Mouse (Mus musculus) spleen, postnatal 10 days (tissue): ENCODE data around the gene Ptprs.
"Not testable (repeated sequence)": the region's sequence is repeated elsewhere in the genome, so short reads cannot be mapped to it uniquely, and the experiment has no call there.

Experiments
- DNase-seq, 2 experiments: peaks; one replicate each; pipeline ENCODE4 v3.0.0; 2021 to 2022; ENCODE audit warnings: low spot score in 2 of 2

Gene Ptprs

DNA sequence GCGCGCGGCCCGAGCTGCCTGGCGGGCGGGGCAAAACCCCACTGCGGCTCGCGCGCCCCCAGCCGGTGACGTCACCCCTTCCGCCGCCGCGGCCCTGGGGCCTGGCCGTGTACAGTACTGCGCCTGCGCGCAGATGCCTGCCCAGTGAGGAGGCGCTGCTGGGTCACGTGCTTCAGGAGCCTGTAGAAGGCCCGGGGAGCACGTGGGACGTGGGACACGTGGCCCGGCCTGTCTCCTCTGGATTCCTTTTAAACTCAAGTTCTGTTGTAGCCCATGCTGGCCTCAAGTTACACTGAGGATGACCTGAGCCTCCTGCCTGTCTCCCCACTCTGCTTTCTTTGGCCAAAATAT is at the start of gene Ptprs:
Gene Ptprs (minus strand): TSS at position 82 of the 351 bp plus-strand sequence.
- DNase-seq = peak; percentile 60 to 85

DNA sequence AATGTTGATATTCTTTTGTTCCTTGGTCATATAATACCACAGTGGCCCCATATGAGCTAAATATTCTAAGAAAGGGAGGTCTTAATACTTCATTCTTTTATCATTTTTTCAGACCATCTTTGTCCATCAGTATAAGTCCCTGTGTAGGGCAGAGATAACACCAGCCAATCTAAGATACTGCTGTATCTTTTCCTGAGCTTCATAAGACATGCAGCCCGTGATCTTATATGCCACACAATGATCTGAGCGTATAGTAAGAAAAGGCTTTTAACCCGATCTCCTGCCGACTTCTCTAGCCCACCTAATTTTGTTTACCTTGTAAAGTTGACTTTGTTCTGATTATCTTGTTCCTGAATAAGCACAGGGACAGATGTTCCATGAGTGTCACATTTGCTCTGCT is 48.7 kb upstream of the Ptprs start:
- no peak for DNase-seq

DNA sequence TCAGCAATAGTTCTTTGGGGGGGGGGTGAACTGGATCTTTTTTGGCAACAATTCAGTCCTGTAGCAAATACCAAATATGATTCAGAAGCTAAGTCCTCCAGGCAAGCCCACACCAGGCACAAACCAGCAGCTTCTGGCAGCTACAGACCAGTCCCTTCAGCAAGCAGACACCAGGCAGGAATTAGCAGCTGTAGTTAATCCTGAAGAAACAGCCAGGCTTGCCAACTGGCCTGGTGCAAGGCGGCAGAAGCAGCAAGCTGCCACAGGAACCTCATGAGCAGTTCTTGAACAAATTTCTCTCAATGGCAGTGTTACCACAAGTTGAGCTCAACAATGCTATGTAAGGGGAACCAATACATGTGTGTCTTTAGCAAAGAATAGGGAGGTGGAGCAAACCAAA is 46.5 kb upstream of the Ptprs start:
- DNase-seq = no peak

DNA sequence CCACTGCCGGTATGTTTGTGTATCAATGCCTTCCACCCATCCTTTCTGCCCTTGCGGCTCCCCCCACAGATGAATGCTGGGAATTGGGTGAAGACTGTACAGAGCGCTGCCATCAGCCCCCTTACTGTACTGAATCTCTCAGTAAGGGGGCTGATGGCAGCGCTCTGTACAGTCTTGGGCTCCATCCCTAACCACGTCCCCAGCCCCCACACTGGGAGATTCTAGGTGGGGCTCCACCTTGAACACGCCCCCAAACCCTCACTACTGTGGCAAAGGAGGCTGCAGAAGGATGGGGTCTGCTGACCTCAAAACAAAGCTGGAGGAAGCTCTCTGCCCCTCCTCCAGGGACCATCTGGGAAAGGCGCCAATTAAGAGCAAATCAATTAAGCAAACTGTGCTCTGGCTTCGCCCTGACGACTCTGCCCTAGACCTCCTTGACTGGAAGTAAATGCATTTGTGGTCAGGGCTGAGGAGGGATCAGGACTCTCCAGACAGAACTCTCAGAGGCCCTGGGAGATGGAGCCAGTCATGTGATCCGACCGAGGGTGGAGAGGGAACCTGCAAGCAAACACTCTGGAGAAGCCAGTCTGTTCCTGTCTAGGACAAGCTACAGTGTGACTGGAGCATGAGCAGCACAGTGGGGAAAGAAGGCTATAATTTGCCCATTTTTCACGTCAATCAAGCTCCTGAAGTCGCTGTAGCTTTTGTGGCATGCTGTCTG is 39.6 kb upstream of the Ptprs start:
- no peak for DNase-seq

DNA sequence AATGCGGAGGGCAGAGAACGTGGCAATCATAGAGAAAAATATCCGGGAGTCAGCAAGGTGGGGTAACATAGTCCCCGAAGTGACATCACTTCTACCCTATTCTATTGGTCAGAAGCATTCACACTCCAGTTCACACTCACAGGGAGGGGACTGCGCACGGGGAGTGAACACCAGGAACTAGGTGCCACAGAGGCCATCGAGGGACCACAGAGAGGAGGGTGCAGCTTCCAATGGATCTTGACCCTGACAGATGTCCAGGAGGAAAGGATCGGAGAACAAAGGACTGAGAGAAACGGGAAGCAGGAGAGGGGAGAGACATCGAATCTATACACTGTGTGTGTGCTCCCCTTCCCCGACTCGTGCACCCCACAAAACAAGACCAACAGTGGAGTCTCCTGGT is 38.6 kb upstream of the Ptprs start:
- DNase-seq = no peak

DNA sequence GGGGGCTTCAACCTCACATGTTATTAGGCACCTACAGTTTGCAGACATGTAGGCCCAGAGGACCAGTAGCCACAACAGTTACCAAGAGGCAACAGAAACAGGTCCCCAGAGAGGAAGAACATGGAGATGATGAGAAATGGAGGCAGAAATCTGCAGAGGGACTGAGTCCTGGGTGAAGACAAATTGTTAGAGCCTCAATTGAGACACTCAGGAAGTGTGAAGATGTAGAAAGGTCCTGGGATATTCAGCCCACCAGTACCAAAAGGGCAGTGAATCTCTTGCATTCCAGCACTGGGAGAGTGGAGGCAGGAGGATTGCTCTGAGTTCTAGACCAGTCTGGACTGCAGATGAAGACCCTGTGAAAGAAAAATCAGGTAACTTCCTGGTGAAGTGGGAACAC is 38.0 kb upstream of the Ptprs start:
- DNase-seq = no peak

DNA sequence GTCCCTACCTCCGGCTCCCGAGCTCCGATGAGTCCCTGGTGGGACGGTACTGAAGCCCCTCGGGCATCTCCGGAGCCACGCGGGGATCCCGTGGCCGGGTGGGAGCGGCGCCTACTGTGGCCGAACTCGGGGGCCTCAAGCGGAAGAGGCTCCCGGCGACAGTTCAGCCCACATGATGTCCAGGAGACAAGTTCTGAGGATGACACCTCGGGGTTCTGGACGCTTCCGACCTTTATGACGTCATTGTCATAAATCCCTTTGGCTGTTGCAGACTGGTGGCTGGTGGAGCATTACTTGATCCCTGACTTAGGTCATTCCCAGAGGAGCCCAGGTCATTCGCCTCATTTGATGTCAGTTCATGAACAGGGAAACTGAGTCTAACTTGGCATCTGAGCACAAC is 36.0 kb upstream of the Ptprs start, which contains the start of gene Znrf4:
Gene Znrf4 (minus strand): TSS at position 122 of the 400 bp plus-strand sequence.
- DNase-seq = no peak

DNA sequence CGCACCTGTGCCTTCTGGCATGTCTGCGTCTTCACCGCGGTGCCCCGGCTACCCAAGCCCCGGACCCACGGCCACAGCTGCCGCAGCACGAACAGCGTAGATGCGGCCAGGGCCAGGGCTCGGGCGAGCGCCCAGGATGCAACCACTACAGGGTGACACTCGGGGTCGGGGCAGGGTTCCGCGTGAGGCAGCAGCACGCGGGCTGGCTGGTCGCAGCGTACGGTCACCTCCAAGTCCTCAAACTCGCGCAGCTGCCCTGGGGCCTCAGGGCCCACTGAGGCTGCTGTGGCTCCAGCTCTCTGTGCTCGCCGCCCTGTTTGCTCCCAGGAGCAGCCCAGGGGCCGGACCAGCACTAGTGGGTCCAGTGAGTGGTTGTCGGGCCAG is 35.4 kb upstream of the Ptprs start:
- DNase-seq = no peak

DNA sequence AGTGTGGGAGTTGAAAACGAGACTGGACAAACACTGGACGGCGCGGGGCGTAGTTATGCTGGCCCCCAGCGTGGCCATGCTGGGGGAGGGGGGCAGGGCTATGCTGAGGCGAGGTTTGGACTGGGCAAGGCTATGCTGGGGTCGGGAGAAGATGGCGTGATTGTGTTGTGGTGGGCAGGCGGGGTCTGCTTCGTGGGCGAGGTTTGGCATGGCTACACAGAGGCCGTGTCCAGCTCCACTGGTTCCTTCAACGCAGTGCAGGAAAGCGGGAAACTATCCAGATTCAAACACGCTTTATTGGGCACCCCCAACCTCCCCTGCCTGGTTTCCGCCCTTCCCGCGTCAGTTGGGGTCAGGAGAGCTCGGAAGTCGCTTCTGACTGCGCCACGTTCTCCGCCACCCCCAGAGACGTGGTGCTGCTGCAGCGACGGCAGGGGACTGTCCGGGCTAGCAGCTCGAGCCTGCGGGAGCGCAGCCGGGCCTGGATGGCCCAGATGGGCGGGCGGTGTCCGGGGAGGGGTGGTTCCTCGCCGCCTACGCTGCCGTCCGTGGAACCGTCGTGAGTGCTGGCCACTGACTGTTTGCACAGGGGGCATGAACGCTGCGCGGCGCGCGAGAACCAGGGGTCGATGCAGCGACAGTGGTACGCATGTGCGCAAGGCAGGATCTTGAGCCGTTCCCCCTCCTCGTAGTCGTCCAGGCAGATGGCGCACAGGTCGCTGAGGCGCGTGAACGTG is 34.9 kb upstream of the Ptprs start:
- no peak for DNase-seq

DNA sequence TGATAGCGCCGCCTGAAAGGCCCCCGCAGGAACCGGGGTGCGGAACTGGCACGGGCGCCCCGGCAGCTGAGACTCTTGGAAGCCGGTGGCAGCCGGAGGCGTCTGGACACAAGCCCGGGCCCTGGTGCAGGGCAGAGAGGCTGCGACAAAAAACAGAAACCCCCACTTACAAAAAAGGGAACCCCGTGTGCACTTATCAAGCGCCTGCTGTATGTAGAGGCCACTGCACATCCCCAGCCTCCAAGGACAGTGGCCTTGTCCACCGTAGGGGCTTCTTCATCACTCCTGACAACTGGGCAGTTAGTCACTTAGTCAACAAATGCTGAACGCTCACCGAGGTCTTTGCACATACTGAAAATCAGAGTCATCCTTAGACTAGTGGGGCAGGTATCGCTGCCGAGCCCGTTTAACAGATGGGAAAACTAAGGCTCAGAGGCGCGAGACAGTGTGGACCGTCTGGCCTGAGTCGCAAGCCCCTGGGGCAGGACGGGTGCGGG is 34.2 kb upstream of the Ptprs start:
- no peak for DNase-seq

DNA sequence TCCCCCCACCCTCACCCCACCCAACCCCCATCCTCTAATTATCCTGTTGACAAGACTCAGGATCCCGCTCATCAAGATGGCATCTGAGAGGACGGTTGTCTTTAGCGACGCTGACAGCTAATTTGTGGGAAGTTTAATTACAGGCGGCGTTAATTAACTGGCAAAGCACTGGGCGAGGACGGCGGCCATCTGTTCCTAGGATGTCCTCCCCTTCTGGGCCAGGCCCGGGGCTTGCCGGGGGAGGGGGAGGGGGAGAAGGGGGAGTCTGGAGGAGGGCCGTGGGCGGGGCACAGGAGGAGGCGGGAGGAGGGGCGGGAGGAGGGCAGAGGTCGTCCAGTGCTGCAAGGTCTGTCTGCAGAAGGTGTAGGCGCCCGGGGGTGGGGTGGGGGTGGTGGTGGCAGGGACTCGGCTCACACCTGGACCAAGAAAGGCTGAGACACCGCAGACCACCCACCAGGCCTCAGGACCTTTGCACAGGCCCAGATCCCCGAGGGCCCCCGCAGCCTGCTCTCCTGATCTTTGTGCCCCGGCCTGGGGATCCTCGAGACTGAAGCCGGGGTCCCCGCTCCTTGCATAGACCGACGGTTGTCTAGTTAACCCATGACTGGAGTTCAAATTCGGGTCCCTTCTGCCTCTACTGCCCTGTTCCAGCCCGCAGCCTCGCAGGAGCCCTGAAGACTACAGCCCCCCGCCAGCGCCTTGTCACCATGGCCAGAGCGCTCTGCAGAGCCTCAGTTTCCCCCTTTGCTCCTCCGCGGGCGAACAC is 33.6 kb upstream of the Ptprs start:
- DNase-seq = no peak

DNA sequence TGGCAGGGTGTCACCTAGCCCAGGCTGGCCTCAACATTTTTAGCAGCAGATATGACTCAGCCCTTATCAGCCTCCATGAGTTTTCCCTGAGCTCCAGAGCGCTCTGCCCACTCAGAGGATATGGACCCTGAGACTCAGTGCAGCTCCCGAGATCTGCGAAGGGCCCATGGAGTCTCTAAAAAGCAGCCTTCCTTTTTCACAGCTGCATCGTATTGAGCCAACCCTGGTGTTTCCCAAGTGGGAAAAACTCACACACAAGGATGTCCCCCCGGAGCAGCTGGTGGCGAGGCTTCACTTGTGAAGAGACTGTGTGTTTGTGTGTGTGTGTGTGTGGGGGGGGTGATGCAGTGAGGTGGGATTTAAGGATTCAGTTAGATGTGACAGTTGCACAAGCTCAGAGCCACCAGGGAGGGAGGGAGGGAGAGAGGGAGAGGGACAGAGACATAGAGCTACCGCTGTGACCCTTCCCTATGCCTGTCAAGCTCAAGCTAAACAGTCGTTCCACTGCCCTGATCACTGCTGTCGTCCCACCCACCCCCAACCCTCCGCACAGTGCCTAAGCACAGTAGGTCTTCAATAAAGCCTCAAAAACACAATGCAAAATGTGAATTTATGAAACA is 32.8 kb upstream of the Ptprs start:
- DNase-seq = no peak

DNA sequence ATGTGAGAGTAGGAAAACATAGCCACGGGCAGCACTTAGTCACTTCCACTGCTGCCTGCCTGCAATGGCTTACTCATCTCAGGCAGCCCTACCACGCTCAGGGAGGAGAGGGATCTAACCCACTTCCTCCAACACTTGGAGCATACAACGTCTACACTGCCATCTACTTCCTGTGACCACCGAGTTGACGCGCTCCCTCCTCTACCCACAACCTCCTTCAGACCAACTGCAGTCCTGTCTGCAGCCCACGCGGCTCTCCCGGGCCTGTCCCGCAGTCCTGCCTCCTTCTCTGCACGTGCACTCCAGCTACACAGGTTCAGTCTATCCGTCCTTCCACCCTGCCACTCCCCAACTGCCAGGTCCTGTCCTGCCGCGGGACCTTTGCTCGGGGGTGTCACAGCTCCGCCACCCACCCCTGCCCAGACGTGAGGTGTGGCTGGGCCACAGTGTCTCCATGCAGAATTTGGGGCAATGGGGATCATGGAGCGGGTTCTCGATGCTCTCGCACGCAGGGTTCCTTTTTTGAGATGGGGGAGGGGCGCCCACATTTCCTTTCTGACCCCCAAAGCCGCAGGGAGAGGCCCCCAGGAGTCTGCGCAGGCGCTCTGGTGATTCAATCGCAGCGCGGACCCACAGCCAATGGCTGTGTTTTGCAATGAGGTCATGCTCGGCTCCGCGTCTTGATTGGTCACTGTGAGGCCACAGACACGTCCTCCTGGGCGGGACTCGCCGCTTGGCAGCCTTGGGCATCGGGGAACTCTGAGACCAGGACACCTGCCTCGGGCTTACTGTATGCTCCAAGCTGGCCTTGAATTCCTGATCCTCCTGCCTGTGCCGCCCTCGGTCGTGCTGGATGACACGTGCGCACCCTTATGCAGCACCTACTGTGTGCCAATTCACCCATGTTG is 31.1 kb upstream of the Ptprs start:
- DNase-seq = peak; percentile 64 to 87

DNA sequence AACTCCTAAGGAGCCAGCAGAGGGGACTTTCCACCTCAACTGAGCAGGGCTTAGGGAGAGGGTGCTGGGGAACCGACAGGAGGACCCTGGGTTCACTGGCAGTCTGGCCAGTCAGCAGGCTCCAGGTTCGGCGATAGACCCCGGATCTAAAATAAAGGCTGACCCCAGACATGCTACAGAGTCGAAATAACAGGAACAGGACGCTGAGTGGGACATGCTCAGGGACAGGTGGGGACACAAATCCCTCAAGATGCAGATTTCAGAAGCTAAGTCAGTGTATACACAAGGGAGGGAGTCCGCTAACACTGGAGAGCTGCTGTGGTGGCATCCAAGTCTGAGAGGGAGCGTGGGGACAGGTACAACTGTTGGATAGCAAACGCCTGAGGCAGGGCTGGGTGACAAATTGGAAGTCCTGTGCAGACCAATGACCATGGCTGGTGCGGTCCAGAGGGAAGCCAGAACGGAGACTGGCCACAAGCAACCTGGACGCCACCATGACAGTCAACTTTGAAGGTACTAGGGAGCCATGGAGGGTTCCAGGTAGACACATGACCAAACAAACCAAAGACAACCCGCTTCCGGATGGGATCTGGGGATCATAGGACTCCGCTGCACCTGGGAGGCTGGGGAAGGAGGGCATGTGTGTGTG is 30.3 kb upstream of the Ptprs start:
- DNase-seq = no peak

DNA sequence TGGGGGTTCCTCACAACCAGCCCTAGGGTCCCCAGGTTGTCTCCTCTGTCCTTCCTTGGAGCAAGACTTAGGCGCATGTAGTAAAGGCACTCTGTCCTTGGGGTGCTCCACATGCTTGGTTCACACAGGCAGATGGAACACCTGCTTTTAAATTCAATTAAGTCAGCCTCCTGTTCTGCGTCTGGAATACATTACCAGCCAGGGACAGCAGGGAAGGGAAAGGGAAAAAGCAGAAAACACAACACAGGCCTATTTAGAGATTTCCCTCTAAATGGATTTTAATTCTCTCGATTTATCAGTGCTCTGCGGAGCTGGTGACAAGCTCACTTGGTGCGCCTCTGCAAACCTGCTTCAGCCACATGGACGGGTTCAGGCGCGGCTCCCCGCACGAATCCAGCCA is 29.1 kb upstream of the Ptprs start:
- DNase-seq = no peak

DNA sequence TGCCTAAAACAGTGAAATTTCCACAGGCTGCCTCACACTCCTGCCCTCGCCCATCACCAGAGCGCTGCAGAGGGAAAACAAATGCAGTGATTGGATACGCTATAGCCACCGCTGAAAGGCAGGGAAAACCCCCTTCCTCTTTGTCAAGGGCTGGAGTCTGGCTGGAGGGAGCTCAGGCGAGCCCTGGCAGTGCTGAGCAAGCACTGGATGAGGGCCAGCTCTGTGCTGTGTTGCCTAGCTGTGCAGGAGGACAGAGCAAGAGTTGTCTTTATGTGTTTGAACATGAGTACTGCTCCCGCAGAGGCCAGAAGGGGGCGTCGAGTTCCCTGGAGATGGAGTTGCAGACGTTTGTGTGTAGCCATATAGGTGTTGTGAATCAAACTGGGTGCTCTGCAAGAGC is 26.2 kb upstream of the Ptprs start:
- peak in 1 of 2 experiments; percentile 32 for DNase-seq

DNA sequence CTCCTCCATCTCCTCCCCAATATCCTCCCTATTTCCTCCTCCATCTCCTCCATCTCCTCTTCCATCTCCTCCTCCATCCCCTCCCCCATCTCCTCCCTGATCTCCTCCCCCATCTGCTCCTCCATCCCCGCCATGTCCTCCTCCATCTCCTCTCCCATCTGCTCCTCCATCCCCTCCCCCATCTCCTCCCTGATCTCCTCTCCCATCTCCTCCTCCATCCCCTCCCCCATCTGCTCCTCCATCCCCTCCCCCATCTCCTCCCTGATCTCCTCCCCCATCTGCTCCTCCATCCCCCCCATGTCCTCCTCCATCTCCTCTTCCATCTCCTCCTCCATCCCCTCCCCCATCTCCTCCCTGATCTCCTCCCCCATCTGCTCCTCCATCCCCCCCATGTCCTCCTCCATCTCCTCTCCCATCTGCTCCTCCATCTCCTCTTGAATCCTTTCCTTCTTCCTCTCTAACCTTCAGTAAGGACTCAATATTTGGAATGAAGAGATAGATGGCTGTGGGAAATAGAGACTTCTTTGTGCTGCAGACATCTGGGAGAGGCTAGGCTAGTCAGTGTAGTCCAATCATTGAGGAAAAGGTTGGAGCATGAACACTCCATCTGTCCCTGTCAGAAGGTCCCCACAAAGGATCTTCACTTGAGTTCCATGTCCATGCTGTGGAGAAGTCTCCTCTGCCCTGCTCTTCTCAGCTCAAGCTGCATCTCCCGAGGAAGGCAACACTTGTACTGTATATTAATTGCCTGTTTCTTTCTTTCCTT is 25.5 kb upstream of the Ptprs start:
- not testable (repeated sequence) for DNase-seq

DNA sequence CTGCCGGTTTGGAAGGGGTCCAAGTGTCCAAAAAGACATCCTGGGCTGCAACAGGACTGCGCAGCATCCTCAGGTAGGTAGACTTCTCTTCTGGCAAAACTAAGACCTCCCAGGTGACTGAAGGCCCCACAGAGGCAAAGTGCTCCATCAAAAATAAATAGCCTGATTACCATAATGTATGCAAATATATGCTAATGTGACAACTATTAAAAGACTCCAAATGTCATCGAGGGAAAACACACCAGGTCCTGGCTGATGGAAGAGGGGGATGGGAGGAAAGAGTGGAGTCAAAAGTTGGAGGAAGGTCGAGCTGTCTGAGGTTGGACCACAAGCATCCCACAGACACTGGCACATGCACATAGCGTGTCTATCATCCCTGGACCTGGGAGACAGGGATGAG is 22.9 kb upstream of the Ptprs start:
- DNase-seq = no peak

DNA sequence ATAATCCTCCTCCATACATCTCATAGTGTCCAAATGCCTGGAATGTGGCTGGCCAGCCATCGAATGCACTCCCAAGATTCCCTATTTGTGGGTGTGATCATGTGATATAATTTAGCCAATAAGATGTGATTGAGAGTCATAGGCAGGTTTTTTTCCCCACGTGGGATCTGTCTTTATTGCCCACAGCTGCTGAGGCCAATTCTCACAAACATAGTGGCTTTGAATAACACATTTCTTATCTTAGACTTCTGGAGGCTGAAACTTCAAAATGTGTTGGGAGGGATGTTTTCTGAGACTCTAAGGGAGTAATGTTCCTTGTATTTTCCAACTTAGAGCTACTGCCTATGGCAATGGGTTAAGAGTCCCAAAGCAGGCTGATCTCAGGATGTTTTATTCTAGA is 18.2 kb upstream of the Ptprs start:
- no peak for DNase-seq

DNA sequence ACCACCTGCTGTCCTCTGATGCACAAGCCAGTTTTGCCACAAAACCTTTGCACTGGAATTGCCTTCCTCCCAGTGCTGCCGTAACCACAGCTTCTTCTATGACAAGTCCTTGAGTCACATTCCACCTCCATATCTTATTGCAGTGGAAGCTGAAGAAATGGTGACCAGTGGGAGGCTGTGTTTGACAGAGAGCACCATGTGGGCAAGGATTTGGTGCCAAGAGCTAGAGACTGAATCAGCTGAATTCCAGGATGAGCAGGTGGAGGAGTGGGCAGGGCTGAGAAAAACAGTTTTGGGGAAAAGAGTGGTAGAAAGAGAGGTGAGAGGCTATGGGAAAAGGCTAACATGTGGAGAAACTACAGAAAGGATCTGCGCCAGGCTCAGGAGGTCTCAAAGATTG is 17.6 kb upstream of the Ptprs start:
- no peak for DNase-seq
